Mouse (Mus musculus): ENCODE data around the gene Sowaha.

DNA sequence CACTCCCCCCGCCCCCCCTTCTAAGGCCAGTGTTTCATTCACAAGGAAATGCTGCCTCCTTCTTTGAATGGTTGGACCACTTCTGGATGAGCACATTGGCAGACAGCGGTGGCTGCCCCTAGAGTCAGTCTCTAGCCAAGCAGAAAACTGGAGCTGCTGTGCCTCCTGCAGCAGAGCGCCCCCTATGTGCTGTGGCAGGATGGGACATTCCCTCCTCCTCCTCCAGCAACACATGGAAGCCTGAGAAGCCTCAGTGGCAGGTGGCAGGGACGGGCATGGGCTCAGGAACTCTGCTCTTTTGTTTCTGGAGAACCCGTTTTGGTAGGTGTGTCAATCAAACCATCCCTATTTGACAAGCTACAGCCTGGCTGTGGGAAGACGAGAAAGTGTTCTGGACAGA is 44.8 kb upstream of the Sowaha start:
- TF ChIP-seq CHD2 (IDR thresholded peaks at IDR 0.05; ENCODE audit: low read depth, low read length) (no peak), ZNF384 (IDR thresholded peaks at IDR 0.05; ENCODE audit: low read depth, low read length) (no peak), HCFC1 (IDR thresholded peaks at IDR 0.05; ENCODE audit: borderline replicate concordance, insufficient read depth, low read length) (no peak), ZC3H11A (IDR thresholded peaks at IDR 0.05; ENCODE audit: borderline replicate concordance, low read depth, low read length) (no peak), MAFK (IDR thresholded peaks at IDR 0.05; ENCODE audit: insufficient read depth, low read depth, low read length) (no peak)

Data from ES-E14 (cell line).